23 mouse cellular contexts compared by ENCODE assay signal in genomic region chr6:108852088-108852670, GRCm38 (mm10).
"Had no signal": no experiment of that assay in that cellular context is flagged by ENCODE, and none has a peak within 500 bp of the region (broad histone marks: within the 10 kb centered on the region; RNA-seq: fewer than 3 reads in every experiment).

No protein-coding gene starts in this region.

- H3K27ac ChIP-seq: gastrocnemius, adult 2 months; heart, embryonic 10.5 days; hindbrain, embryonic 10.5 days; hindbrain, embryonic 12.5 days; hindbrain, embryonic 14.5 days; intestine, embryonic 15.5 days; limb, embryonic 13.5 days; limb, embryonic 15.5 days had no signal

- H3K4me1 ChIP-seq: heart, embryonic 10.5 days; heart, embryonic 12.5 days; hindbrain, embryonic 10.5 days; hindbrain, embryonic 12.5 days; intestine, embryonic 15.5 days; limb, embryonic 13.5 days; limb, embryonic 15.5 days had no signal

- H3K9ac ChIP-seq: heart, embryonic 12.5 days; hindbrain, embryonic 12.5 days; hindbrain, embryonic 14.5 days; intestine, embryonic 15.5 days; limb, embryonic 13.5 days; limb, embryonic 15.5 days had no signal

- H3K27me3 ChIP-seq: heart, embryonic 12.5 days; hindbrain, embryonic 12.5 days; intestine, embryonic 15.5 days; limb, embryonic 13.5 days; limb, embryonic 15.5 days had no signal

- H3K9me3 ChIP-seq: heart, embryonic 10.5 days; heart, embryonic 12.5 days; hindbrain, embryonic 10.5 days; hindbrain, embryonic 12.5 days; intestine, embryonic 15.5 days; limb, embryonic 13.5 days; limb, embryonic 15.5 days had no signal

- DNase-seq: gastrocnemius, adult 2 months; gastrocnemius, postnatal 10 days; gastrocnemius, postnatal 25 days; heart, postnatal 10 days; heart, postnatal 4 days; kidney, adult 18-20 months; kidney, adult 8-10 months; kidney, postnatal 10 days; kidney, postnatal 36 days; layer of hippocampus, adult 9-11 months; layer of hippocampus, postnatal 36 days; left cerebral cortex, postnatal 4 days had no signal

- H3K4me3 ChIP-seq: gastrocnemius, adult 2 months; heart, embryonic 10.5 days; heart, embryonic 12.5 days; hindbrain, embryonic 10.5 days; hindbrain, embryonic 12.5 days; intestine, embryonic 15.5 days; limb, embryonic 13.5 days; limb, embryonic 15.5 days had no signal

- ATAC-seq: hindbrain, embryonic 16.5 days; inflammation-experienced regulatory T-cells, adult 6 months; intestine, embryonic 15.5 days; intestine, postnatal 0 days had no signal

- H3K4me2 ChIP-seq: heart, embryonic 12.5 days; hindbrain, embryonic 12.5 days; hindbrain, embryonic 14.5 days; intestine, embryonic 15.5 days; limb, embryonic 13.5 days; limb, embryonic 15.5 days had no signal
